Mouse (Mus musculus) neural tube, embryonic 13.5 days (tissue): ENCODE results near the gene Shb. TPM values are rescaled to one million over a fixed set of nuclear protein-coding genes. Genes with fewer than 3 reads are reported as not detected.

ENCODE experiments used
- ATAC-seq: fragments of 200-750 bp; cut with Nextera tagmentation; 2 replicates; pipeline ENCODE4 v1.8.0; 2017; ENCODE audit warnings: low read depth, mild to moderate bottlenecking, moderate TSS enrichment, moderate library complexity
- H3K27ac ChIP-seq: fragments of 300-500 bp; sonication (generic); replicated peaks from 2 replicates; pipeline ENCODE4 v1.5.1; 2015; ENCODE audit warnings: moderate library complexity, mild to moderate bottlenecking, inconsistent platforms
- H3K27me3 ChIP-seq: fragments of 300-500 bp; sonication (generic); 2 replicates; pipeline ENCODE4 v1.6.1; 2015; ENCODE audit warnings: mild to moderate bottlenecking, inconsistent platforms
- H3K36me3 ChIP-seq: fragments of 300-500 bp; sonication (generic); 2 replicates; pipeline ENCODE4 v1.6.1; 2015; ENCODE audit warnings: mild to moderate bottlenecking, inconsistent platforms
- H3K4me1 ChIP-seq: fragments of 300-500 bp; sonication (generic); replicated peaks from 2 replicates; pipeline ENCODE4 v1.6.1; 2015; ENCODE audit warnings: inconsistent platforms
- H3K4me2 ChIP-seq: fragments of 300-500 bp; sonication (generic); 2 replicates; pipeline ENCODE4 v1.6.1; 2015; ENCODE audit warnings: inconsistent platforms, mild to moderate bottlenecking, moderate library complexity
- H3K4me3 ChIP-seq: fragments of 300-500 bp; sonication (generic); 2 replicates; pipeline ENCODE4 v1.5.1; 2015; ENCODE audit warnings: mild to moderate bottlenecking, inconsistent platforms
- H3K9ac ChIP-seq: fragments of 300-500 bp; sonication (generic); 2 replicates; pipeline ENCODE4 v1.6.1; 2015; ENCODE audit warnings: moderate library complexity, mild to moderate bottlenecking, inconsistent platforms
- H3K9me3 ChIP-seq: fragments of 300-500 bp; sonication (generic); 2 replicates; pipeline ENCODE4 v1.6.1; 2016; ENCODE audit warnings: inconsistent platforms
- WGBS: fragments of 180-500 bp; shearing (Covaris S2); methylation state at CpG from one replicate; pipeline ENCODE4 v1.1.7; 2015; 5-methylcytosine and 5-hydroxymethylcytosine counted together
- polyA plus RNA-seq: library from polyadenylated mRNA; unstranded; fragments of >200 nt; fragmentation: Nextera tagmentation; extraction: Ambion mirVana; gene quantifications from 2 replicates; pipeline ENCODE4 v1.2.1, GENCODE M21; 2015

Gene Shb
- polyA plus RNA-seq, 1 experiment from 2014 or later: 4.0 TPM

GRCm38 (mm10) chr4:45487681-45488081, 44.6 kb downstream of the Shb start:
- Histone ChIP-seq H3K27ac (no peak overlapping the region), H3K4me3 (no peak overlapping the region), H3K4me2 (no peak overlapping the region), H3K9me3 (no peaks in the 10 kb centered on the region), H3K4me1 (peaks cover 71% of the 10 kb centered on the region), H3K36me3 (no peaks in the 10 kb centered on the region), H3K27me3 (peaks cover 13% of the 10 kb centered on the region), H3K9ac (no peak overlapping the region)
- WGBS: 30% methylated on average over 6 of the region's 6 CpGs
- no peak for ATAC-seq

DNA sequence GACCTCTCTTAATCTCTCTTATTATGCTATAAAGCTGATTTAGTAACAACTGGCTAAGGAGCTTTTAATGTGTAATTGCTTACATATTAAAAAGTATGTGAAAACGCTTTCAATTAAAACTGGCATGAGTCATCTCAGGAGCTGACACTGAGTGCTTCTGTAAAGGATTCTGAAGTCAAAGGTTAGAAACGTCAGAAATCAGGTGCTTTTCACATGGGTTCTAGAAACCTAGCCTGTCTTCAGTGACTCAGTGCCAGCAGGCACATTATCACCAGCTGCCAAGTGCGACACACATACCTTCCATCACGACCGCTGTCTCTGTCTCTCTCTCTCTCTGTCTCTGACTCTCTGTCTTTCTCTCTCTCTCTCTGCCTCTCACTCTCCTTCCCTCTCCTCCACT, 47.2 kb downstream of the Shb start:
- Histone ChIP-seq H3K4me1 (peaks cover 49% of the 10 kb centered on the region), H3K9me3 (no peaks in the 10 kb centered on the region), H3K9ac (no peak overlapping the region), H3K4me2 (no peak overlapping the region), H3K4me3 (no peak overlapping the region), H3K27ac (no peak overlapping the region), H3K27me3 (peaks cover 13% of the 10 kb centered on the region), H3K36me3 (no peaks in the 10 kb centered on the region)
- ATAC-seq: no peak
- WGBS: 78% methylated on average over 5 of the region's 5 CpGs

- H3K9me3 ChIP-seq: no peaks in the 10 kb centered on the region
- H3K9ac ChIP-seq: no peak overlapping the region; the same call in 1 of the 2 replicates
- 76% methylated on average over 8 of the region's 8 CpGs for WGBS
- H3K27me3 ChIP-seq: peaks cover 10% of the 10 kb centered on the region
- H3K27ac ChIP-seq: no peak overlapping the region
- no peak overlapping the region for H3K4me2 ChIP-seq
- no peaks in the 10 kb centered on the region for H3K36me3 ChIP-seq
- peaks cover 48% of the 10 kb centered on the region for H3K4me1 ChIP-seq
- no peak for ATAC-seq
- no peak overlapping the region for H3K4me3 ChIP-seq
These were observed 48.7 kb downstream of the Shb start for GRCm38 (mm10) chr4:45483271-45484245.

DNA sequence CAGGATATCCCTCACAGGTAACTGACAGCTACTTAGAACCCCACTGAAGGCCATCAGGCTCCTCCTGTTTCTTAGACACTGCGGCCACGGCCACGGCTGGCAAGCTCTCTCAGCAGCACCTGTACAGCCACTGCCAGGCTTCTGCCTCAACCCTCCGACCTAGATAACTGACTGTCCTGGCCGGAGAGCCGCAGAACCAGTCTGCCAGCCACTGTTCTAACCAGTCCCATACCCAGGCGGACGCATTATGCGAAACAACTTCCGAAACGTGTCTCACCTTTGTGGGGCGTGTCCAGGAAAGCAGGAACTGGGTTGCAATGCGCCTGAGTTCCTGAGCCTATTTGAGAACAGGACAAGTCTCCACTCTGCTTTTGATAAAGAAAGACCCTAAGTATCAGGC, 50.0 kb downstream of the Shb start:
- 92% methylated on average over 13 of the region's 13 CpGs for WGBS
- Histone ChIP-seq H3K4me1 (peaks cover 48% of the 10 kb centered on the region), H3K36me3 (no peaks in the 10 kb centered on the region), H3K4me3 (no peak overlapping the region), H3K4me2 (no peak overlapping the region), H3K9me3 (no peaks in the 10 kb centered on the region), H3K9ac (no peak overlapping the region), H3K27me3 (no peaks in the 10 kb centered on the region), H3K27ac (no peak overlapping the region)
- ATAC-seq: no peak

GRCm38 (mm10) chr4:45481431-45481830, 50.8 kb downstream of the Shb start:
- no peak overlapping the region for H3K27ac ChIP-seq
- H3K4me1 ChIP-seq: peaks cover 57% of the 10 kb centered on the region
- H3K27me3 ChIP-seq: no peaks in the 10 kb centered on the region
- no peak for ATAC-seq
- no peaks in the 10 kb centered on the region for H3K36me3 ChIP-seq
- 88% methylated on average over 5 of the region's 5 CpGs for WGBS
- no peak overlapping the region for H3K9ac ChIP-seq
- no peak overlapping the region for H3K4me2 ChIP-seq
- H3K9me3 ChIP-seq: no peaks in the 10 kb centered on the region
- no peak overlapping the region for H3K4me3 ChIP-seq

- peaks cover 65% of the 10 kb centered on the region for H3K4me1 ChIP-seq
- WGBS: 75% methylated on average over 3 of the region's 3 CpGs
These were observed 51.7 kb downstream of the Shb start for GRCm38 (mm10) chr4:45480595-45480994.

GRCm38 (mm10) chr4:45479433-45479832, 52.8 kb downstream of the Shb start:
- Histone ChIP-seq H3K4me3 (no peak overlapping the region), H3K9me3 (no peaks in the 10 kb centered on the region), H3K4me2 (no peak overlapping the region), H3K4me1 (peaks cover 66% of the 10 kb centered on the region), H3K27me3 (no peaks in the 10 kb centered on the region), H3K36me3 (no peaks in the 10 kb centered on the region), H3K27ac (no peak overlapping the region), H3K9ac (no peak overlapping the region)
- WGBS: 67% methylated on average over 10 of the region's 10 CpGs
- no peak for ATAC-seq

More at GRCm38 (mm10) chr4:45480595-45480994, 51.7 kb downstream of the Shb start:
- no peak overlapping the region for H3K4me3 ChIP-seq
- no peak overlapping the region for H3K27ac ChIP-seq
- no peaks in the 10 kb centered on the region for H3K36me3 ChIP-seq
- no peak for ATAC-seq
- H3K27me3 ChIP-seq: no peaks in the 10 kb centered on the region
- H3K9ac ChIP-seq: no peak overlapping the region
- H3K9me3 ChIP-seq: no peaks in the 10 kb centered on the region
- no peak overlapping the region for H3K4me2 ChIP-seq

DNA sequence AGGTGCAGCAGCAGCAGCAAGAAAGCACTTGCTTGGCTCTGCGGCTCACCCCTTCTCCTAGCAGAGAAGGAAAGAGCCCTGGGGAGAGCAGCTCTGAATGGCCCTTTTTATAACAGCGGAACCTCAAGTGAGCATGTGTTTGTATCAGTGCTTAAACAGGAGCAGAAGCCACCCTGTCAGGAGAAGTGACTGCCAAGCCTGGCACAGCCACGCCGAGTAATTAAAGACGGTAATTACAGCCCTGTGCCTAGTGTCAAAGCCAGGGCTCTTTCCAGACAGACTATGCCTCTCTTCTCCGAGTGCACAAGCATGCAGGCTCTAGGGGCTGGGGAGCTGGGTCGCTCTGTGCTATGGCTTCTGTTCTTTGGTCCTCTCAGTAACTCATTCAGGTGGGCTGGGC, 54.1 kb downstream of the Shb start:
- no peaks in the 10 kb centered on the region for H3K27me3 ChIP-seq
- no peak overlapping the region for H3K4me3 ChIP-seq
- no peaks in the 10 kb centered on the region for H3K9me3 ChIP-seq
- no peaks in the 10 kb centered on the region for H3K36me3 ChIP-seq
- 8% methylated on average over 7 of the region's 7 CpGs for WGBS
- peaks cover 68% of the 10 kb centered on the region for H3K4me1 ChIP-seq
- H3K9ac ChIP-seq: no peak overlapping the region
- ATAC-seq: peak; percentile 69
- H3K27ac ChIP-seq: peak overlapping the region; percentile 57
- H3K4me2 ChIP-seq: no peak overlapping the region

GRCm38 (mm10) chr4:45477047-45477446, 55.2 kb downstream of the Shb start:
- Histone ChIP-seq H3K9ac (no peak overlapping the region), H3K4me2 (no peak overlapping the region), H3K27me3 (no peaks in the 10 kb centered on the region), H3K36me3 (no peaks in the 10 kb centered on the region), H3K27ac (no peak overlapping the region), H3K4me3 (no peak overlapping the region), H3K4me1 (peaks cover 79% of the 10 kb centered on the region), H3K9me3 (no peaks in the 10 kb centered on the region)
- no peak for ATAC-seq
- 90% methylated on average over 3 of the region's 3 CpGs for WGBS

DNA sequence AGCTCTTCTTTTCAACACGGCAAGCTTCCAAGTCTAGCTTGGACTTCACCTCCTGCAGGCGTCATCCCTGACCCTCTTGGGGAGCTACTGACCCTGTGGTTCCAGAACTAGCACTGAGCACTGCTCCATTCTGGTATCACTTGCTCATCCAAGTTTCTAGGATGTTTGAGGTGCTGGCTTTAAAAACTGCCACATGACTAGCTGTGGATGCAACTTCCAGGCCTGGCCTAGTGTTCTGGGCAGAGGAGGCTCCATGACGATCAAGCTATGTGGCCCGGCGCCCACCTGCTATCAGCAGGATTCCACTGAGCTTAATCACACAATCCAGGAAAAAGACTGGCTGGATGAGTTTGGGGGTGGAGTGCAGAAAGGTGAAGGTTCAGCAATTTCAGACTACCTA, 57.4 kb downstream of the Shb start:
- peaks cover 83% of the 10 kb centered on the region for H3K4me1 ChIP-seq
- H3K4me2 ChIP-seq: no peak overlapping the region
- H3K27ac ChIP-seq: no peak overlapping the region
- no peaks in the 10 kb centered on the region; the same call in 1 of the 2 replicates for H3K36me3 ChIP-seq
- H3K27me3 ChIP-seq: no peaks in the 10 kb centered on the region
- WGBS: 89% methylated on average over 5 of the region's 5 CpGs
- 0 out of 2 replicates have a peak, but pooled peaks cover 3% of the 10 kb centered on the region for H3K9me3 ChIP-seq
- no peak overlapping the region for H3K9ac ChIP-seq
- no peak for ATAC-seq
- no peak overlapping the region for H3K4me3 ChIP-seq

DNA sequence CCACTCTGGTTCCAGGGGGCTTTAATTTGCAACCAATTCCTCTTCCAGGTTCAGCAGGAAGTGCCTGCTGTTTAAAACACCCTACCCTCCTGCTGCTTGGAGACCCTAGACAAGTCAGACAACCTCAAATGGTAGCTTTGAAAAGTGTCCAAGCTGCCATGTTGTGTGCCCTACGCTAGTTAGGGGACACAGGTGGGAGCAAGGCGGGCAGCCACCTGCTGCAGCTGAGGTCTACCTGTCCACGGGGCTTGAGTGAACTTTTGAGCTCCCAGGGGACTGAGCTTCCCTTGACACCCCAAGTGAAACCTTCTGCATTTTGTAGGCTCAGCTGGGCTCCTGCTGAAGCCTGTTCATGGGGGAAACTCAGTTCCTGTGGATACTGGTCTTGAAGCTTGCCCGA, 58.1 kb downstream of the Shb start:
- 0 out of 2 replicates have a peak, but pooled peaks cover 3% of the 10 kb centered on the region for H3K9me3 ChIP-seq
- 91% methylated on average over 4 of the region's 4 CpGs for WGBS
- H3K27me3 ChIP-seq: no peaks in the 10 kb centered on the region
- H3K36me3 ChIP-seq: no peaks in the 10 kb centered on the region; the same call in 1 of the 2 replicates
- H3K9ac ChIP-seq: no peak overlapping the region
- ATAC-seq: no peak
- peaks cover 76% of the 10 kb centered on the region for H3K4me1 ChIP-seq
- no peak overlapping the region for H3K27ac ChIP-seq
- no peak overlapping the region for H3K4me2 ChIP-seq
- no peak overlapping the region for H3K4me3 ChIP-seq

- Histone ChIP-seq H3K4me1 (peaks cover 68% of the 10 kb centered on the region), H3K27ac (peak overlapping the region; percentile 72), H3K4me3 (no peak overlapping the region), H3K9me3 (0 out of 2 replicates have a peak, but pooled peaks cover 3% of the 10 kb centered on the region), H3K4me2 (no peak overlapping the region), H3K36me3 (no peaks in the 10 kb centered on the region; the same call in 1 of the 2 replicates), H3K9ac (no peak overlapping the region), H3K27me3 (no peaks in the 10 kb centered on the region)
- 14% methylated on average over 11 of the region's 11 CpGs for WGBS
- peak; percentile 81 for ATAC-seq
These were observed 59.1 kb downstream of the Shb start for GRCm38 (mm10) chr4:45473129-45473528.
